Mouse (Mus musculus) gastrocnemius, postnatal 10 days (tissue): ENCODE measurements around the gene Polr2c. TPM values are rescaled to one million over a fixed set of nuclear protein-coding genes. Genes with fewer than 3 reads are reported as not detected.

Source experiments
- total RNA-seq, 2 experiments: library from RNA; stranded (reverse); gene quantifications; 2 replicates each; pipeline ENCODE4 v1.2.3; 2021

Polr2c gene
- total RNA-seq, 2 experiments from 2014 or later: 37.6 to 43.6 TPM

Other genes with a start within 250 kb of the Polr2c start
- 10 to 100 TPM; 73.8 to 76.3 TPM for gene Arl2bp, start 190.8 kb upstream of the Polr2c start, total RNA-seq
- gene Pllp, start 161.2 kb upstream of the Polr2c start, total RNA-seq: 10 to 100 TPM in 1 of 2 experiments, 1 to 10 TPM in 1; 7.1 to 11.7 TPM
- not detected for gene Ccl22, start 111.9 kb upstream of the Polr2c start, total RNA-seq
- gene Cx3cl1, start 85.4 kb upstream of the Polr2c start, total RNA-seq: 1 to 10 TPM; 1.2 to 2.4 TPM
- not detected for gene Ccl17, start 47.0 kb upstream of the Polr2c start, total RNA-seq
- 100 to 1,000 TPM; 255 to 307 TPM for gene Coq9, start 19.1 kb upstream of the Polr2c start, total RNA-seq
- 10 to 100 TPM; 32.5 to 33.1 TPM for gene Ciapin1, start 19.1 kb upstream of the Polr2c start, total RNA-seq
- 10 to 100 TPM; 11.4 TPM for gene Dok4, start 18.9 kb downstream of the Polr2c start, total RNA-seq
- 10 to 100 TPM; 10.3 to 15.1 TPM for gene Ccdc102a, start 60.6 kb downstream of the Polr2c start, total RNA-seq
- gene Adgrg5, start 66.2 kb downstream of the Polr2c start, total RNA-seq: under 1 TPM; 0.07 to 0.09 TPM
- gene Adgrg1, start 117.3 kb downstream of the Polr2c start, total RNA-seq: 10 to 100 TPM; 15.6 to 18.0 TPM
- gene Adgrg3, start 160.2 kb downstream of the Polr2c start, total RNA-seq: 1 to 10 TPM in 1 of 2 experiments, under 1 TPM in 1; 0.80 to 1.2 TPM
- gene Drc7, start 197.7 kb downstream of the Polr2c start, total RNA-seq: not detected
- 10 to 100 TPM in 1 of 2 experiments, 1 to 10 TPM in 1; 6.0 to 10.7 TPM for gene Katnb1, start 223.7 kb downstream of the Polr2c start, total RNA-seq